Mouse (Mus musculus): ENCODE results near the gene Txnrd2. TPM values are rescaled to one million over a fixed set of nuclear protein-coding genes. Genes with fewer than 3 reads are reported as not detected.

Gene Txnrd2
- total and polyA plus RNA-seq, 3 experiments: 14.6 to 24.1 (median 22.0) TPM

GRCm38 (mm10) chr16:18483839-18484238 lies 57.7 kb downstream of the Txnrd2 start:
- H3K36me3 ChIP-seq (replicated peaks in 1 of 2; ENCODE audit: control insufficient read depth in 1 of 2, insufficient read depth in 1 of 2, low read length in 1 of 2): peaks cover 0 to 31% of the 10 kb centered on the region in 2 experiments
- H3K27me3 ChIP-seq (replicated peaks): no peaks in the 10 kb centered on the region
- DNase-seq (ENCODE audit: extremely low read depth): no peak
- TF ChIP-seq KAT2A (IDR thresholded peaks at IDR 0.05; ENCODE audit: insufficient replicate concordance, low read length) (no peak), SIN3A (IDR thresholded peaks at IDR 0.05; ENCODE audit: low read length) (no peak), ZKSCAN1 (IDR thresholded peaks at IDR 0.05; ENCODE audit: borderline replicate concordance, low read depth, low read length) (no peak), USF1 (IDR thresholded peaks at IDR 0.05; ENCODE audit: low read depth, low read length) (no peak), ELF1 (IDR thresholded peaks at IDR 0.05; ENCODE audit: low read depth, low read length) (no peak), UBTF (IDR thresholded peaks at IDR 0.05; ENCODE audit: low read depth, low read length) (no peak), RCOR1 (conservative IDR thresholded peaks at IDR 0.05; ENCODE audit: low read depth, low read length) (no peak), CHD1 (IDR thresholded peaks at IDR 0.05; ENCODE audit: low read depth, low read length) (no peak), JUND (conservative IDR thresholded peaks at IDR 0.05; ENCODE audit: low read depth, low read length) (no peak), SMC3 (IDR thresholded peaks at IDR 0.05; ENCODE audit: low read depth, low read length) (no peak), MYC (IDR thresholded peaks at IDR 0.05; ENCODE audit: low read depth, low read length) (no peak), BHLHE40 (IDR thresholded peaks at IDR 0.05; ENCODE audit: low read depth, low read length) (no peak), CHD2 (IDR thresholded peaks at IDR 0.05; ENCODE audit: low read length) (no peak), MAZ (IDR thresholded peaks at IDR 0.05; ENCODE audit: low read depth, low read length) (no peak)
- no peak overlapping the region for H3K4me2 ChIP-seq (ENCODE audit: insufficient read depth, low read depth, poor library complexity, severe bottlenecking)
- H3K27ac ChIP-seq (ENCODE audit: insufficient read depth, low read depth): no peak overlapping the region
- in situ Hi-C loops (cut with MboI; ENCODE audit: low pct_ligation_motif_present, low pct_unique_long_range_greater_than_20kb, low sequenced_read_pairs) (no loop called here), dilution Hi-C loops (cut with MboI; ENCODE audit: extremely low pct_ligation_motif_present, extremely low pct_unique_long_range_greater_than_20kb, low sequenced_read_pairs) (no loop called here)
- peaks cover 4% of the 10 kb centered on the region for H3K9me3 ChIP-seq (replicated peaks; ENCODE audit: low read length)
- H3K4me1 ChIP-seq (ENCODE audit: control insufficient read depth in 1 of 2, insufficient read depth in 2 of 2): peaks cover 0 to 29% of the 10 kb centered on the region in 2 experiments; a peak in 2 of 4 replicates
- no peak overlapping the region for H3K9ac ChIP-seq (ENCODE audit: insufficient read depth, low read depth)
- no peaks in the 10 kb centered on the region for H3K79me2 ChIP-seq (replicated peaks; ENCODE audit: control insufficient read depth, extremely low read depth, insufficient read depth, poor library complexity, severe bottlenecking)
- H3K4me3 ChIP-seq (replicated peaks in 1 of 3; ENCODE audit: low read depth in 2 of 3, low read length in 2 of 3, poor library complexity in 1 of 3): no peak overlapping the region

GRCm38 (mm10) chr16:18484386-18484785 lies 58.2 kb downstream of the Txnrd2 start:
- dilution Hi-C loops (cut with MboI; ENCODE audit: extremely low pct_ligation_motif_present, extremely low pct_unique_long_range_greater_than_20kb, low sequenced_read_pairs): no loop called here
- Histone ChIP-seq H3K79me2 (replicated peaks; ENCODE audit: control insufficient read depth, extremely low read depth, insufficient read depth, poor library complexity, severe bottlenecking) (no peaks in the 10 kb centered on the region), H3K9ac (ENCODE audit: insufficient read depth, low read depth) (no peak overlapping the region), H3K4me1 (ENCODE audit: control insufficient read depth in 1 of 2, insufficient read depth in 2 of 2) (peaks cover 0 to 23% of the 10 kb centered on the region in 2 experiments; a peak in 2 of 4 replicates), H3K4me2 (ENCODE audit: insufficient read depth, low read depth, poor library complexity, severe bottlenecking) (no peak overlapping the region), H3K4me3 (replicated peaks in 1 of 3; ENCODE audit: low read depth in 2 of 3, low read length in 2 of 3, poor library complexity in 1 of 3) (no peak overlapping the region), H3K9me3 (replicated peaks; ENCODE audit: low read length) (peaks cover 4% of the 10 kb centered on the region), H3K27ac (ENCODE audit: insufficient read depth, low read depth) (no peak overlapping the region), H3K36me3 (replicated peaks in 1 of 2; ENCODE audit: control insufficient read depth in 1 of 2, insufficient read depth in 1 of 2, low read length in 1 of 2) (peaks cover 0 to 25% of the 10 kb centered on the region in 2 experiments), H3K27me3 (replicated peaks) (no peaks in the 10 kb centered on the region)
- TF ChIP-seq RCOR1 (conservative IDR thresholded peaks at IDR 0.05; ENCODE audit: low read depth, low read length): no peak
- no peak for TF ChIP-seq BHLHE40 (IDR thresholded peaks at IDR 0.05; ENCODE audit: low read depth, low read length)
- TF ChIP-seq CHD1 (IDR thresholded peaks at IDR 0.05; ENCODE audit: low read depth, low read length): no peak
- no peak for TF ChIP-seq ELF1 (IDR thresholded peaks at IDR 0.05; ENCODE audit: low read depth, low read length)
- no peak for TF ChIP-seq POLR2AphosphoS2 (IDR thresholded peaks at IDR 0.05; ENCODE audit: low read depth, low read length)
- no peak for TF ChIP-seq TBP (conservative IDR thresholded peaks at IDR 0.05; ENCODE audit: low read depth, low read length)
- TF ChIP-seq CTCF (conservative IDR thresholded peaks at IDR 0.05 in 1 of 2, IDR thresholded peaks at IDR 0.05 in 1 of 2; ENCODE audit: low read depth in 2 of 2, low read length in 2 of 2): no peak
- TF ChIP-seq MYC (IDR thresholded peaks at IDR 0.05; ENCODE audit: low read depth, low read length): no peak
- no peak for TF ChIP-seq GABPA (IDR thresholded peaks at IDR 0.05; ENCODE audit: insufficient replicate concordance, low read depth, low read length)
- TF ChIP-seq MAX (IDR thresholded peaks at IDR 0.05; ENCODE audit: low read length): no peak
- no peak for TF ChIP-seq ZC3H11A (IDR thresholded peaks at IDR 0.05; ENCODE audit: low read depth, low read length)
- no peak for TF ChIP-seq SIN3A (IDR thresholded peaks at IDR 0.05; ENCODE audit: low read length)
- no peak for TF ChIP-seq USF2 (conservative IDR thresholded peaks at IDR 0.05; ENCODE audit: low read depth, low read length)
- TF ChIP-seq KAT2A (IDR thresholded peaks at IDR 0.05; ENCODE audit: insufficient replicate concordance, low read length): no peak
- TF ChIP-seq ETS1 (conservative IDR thresholded peaks at IDR 0.05; ENCODE audit: low read depth, low read length): no peak
- no peak for TF ChIP-seq EP300 (IDR thresholded peaks at IDR 0.05; ENCODE audit: low read length)
- TF ChIP-seq HCFC1 (IDR thresholded peaks at IDR 0.05; ENCODE audit: low read depth, low read length): no peak
- no peak for TF ChIP-seq MAZ (IDR thresholded peaks at IDR 0.05; ENCODE audit: low read depth, low read length)
- no peak for TF ChIP-seq E2F4 (IDR thresholded peaks at IDR 0.05; ENCODE audit: insufficient replicate concordance, low read depth, low read length)
- TF ChIP-seq TCF12 (IDR thresholded peaks at IDR 0.05; ENCODE audit: low read depth, low read length): no peak
- in situ Hi-C loops (cut with MboI; ENCODE audit: low pct_ligation_motif_present, low pct_unique_long_range_greater_than_20kb, low sequenced_read_pairs): no loop called here
- DNase-seq (ENCODE audit: extremely low read depth): no peak
